Mouse (Mus musculus) embryonic facial prominence, embryonic 10.5 days (tissue): ENCODE results near the gene Aloxe3. TPM values are rescaled to one million over a fixed set of nuclear protein-coding genes. Genes with fewer than 3 reads are reported as not detected.

Source experiments
- DNase-seq: peaks from one replicate; pipeline ENCODE4 v3.0.0-alpha.2; 2017; ENCODE audit warnings: low spot score
- H3K27ac ChIP-seq: fragments of 300-500 bp; sonication (generic); replicated peaks from 2 replicates; pipeline ENCODE4 v1.5.1; 2016; ENCODE audit warnings: mild to moderate bottlenecking
- H3K27me3 ChIP-seq: fragments of 300-500 bp; sonication (generic); replicated peaks from 2 replicates; pipeline ENCODE4 v1.6.1; 2016; ENCODE audit warnings: low read depth, mild to moderate bottlenecking; ENCODE audit not compliant: poor library complexity, severe bottlenecking
- H3K36me3 ChIP-seq: fragments of 300-500 bp; sonication (generic); replicated peaks from 2 replicates; pipeline ENCODE4 v1.6.1; 2016; ENCODE audit warnings: mild to moderate bottlenecking, moderate library complexity
- H3K4me1 ChIP-seq: fragments of 300-500 bp; sonication (generic); 2 replicates; pipeline ENCODE4 v1.6.1; 2016
- H3K4me3 ChIP-seq: fragments of 300-500 bp; sonication (generic); 2 replicates; pipeline ENCODE4 v1.5.1; 2016; ENCODE audit warnings: mild to moderate bottlenecking, moderate library complexity
- H3K9me3 ChIP-seq: fragments of 300-500 bp; sonication (generic); 2 replicates; pipeline ENCODE4 v1.6.1; 2016; ENCODE audit warnings: mild to moderate bottlenecking
- WGBS: fragments of 180-500 bp; shearing (Covaris S2); methylation state at CpG from one replicate; pipeline ENCODE4 v1.1.7; 2016; 5-methylcytosine and 5-hydroxymethylcytosine counted together
- polyA plus RNA-seq: library from polyadenylated mRNA; unstranded; fragments of >200 nt; fragmentation: Nextera tagmentation; extraction: Ambion mirVana; gene quantifications from 2 replicates; pipeline ENCODE4 v1.2.1, GENCODE M21; 2016

The Aloxe3 gene
- polyA plus RNA-seq, 1 experiment from 2014 or later, result 0.19 TPM

DNA sequence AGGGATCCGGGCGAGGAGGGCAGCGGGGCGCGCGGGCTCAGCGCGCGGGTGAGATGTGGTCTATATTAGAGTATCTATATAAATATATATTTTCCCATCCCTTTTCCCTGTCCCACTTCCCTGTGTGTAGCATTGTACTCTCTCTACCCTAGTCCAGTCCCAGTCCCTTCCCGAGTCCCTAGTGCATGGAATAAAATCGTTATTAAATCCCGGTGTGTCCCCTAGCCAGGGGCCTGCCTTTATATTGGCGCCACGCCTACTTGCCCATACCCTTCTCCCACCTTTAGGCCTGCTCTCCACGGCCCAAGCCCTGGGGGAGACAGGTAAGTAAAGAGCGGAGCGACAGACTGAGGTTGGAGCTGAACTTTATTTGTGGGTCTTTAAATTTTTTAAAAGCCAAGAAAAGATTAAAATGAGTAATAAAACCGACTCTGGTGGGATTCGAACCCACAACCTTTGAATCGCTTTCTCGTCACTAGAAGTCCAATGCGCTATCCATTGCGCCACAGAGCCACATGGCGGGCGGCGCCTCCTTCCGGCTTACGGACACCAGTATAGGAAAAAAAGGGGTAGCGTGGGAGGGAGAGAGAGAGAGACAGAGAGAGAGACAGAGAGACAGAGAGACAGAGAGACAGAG, 2.5 kb upstream of the Aloxe3 start:
- H3K4me3 ChIP-seq, result peak overlapping the region; percentile 74
- DNase-seq, result peak; percentile 94
- WGBS, result under 1% methylated on average over 29 of the region's 29 CpGs
- peaks cover 46% of the 10 kb centered on the region for H3K27me3 ChIP-seq
- H3K36me3 ChIP-seq, result no peaks in the 10 kb centered on the region
- peak overlapping the region; percentile 82 for H3K27ac ChIP-seq
- peaks cover 62% of the 10 kb centered on the region for H3K4me1 ChIP-seq
- H3K9me3 ChIP-seq, result no peaks in the 10 kb centered on the region

DNA sequence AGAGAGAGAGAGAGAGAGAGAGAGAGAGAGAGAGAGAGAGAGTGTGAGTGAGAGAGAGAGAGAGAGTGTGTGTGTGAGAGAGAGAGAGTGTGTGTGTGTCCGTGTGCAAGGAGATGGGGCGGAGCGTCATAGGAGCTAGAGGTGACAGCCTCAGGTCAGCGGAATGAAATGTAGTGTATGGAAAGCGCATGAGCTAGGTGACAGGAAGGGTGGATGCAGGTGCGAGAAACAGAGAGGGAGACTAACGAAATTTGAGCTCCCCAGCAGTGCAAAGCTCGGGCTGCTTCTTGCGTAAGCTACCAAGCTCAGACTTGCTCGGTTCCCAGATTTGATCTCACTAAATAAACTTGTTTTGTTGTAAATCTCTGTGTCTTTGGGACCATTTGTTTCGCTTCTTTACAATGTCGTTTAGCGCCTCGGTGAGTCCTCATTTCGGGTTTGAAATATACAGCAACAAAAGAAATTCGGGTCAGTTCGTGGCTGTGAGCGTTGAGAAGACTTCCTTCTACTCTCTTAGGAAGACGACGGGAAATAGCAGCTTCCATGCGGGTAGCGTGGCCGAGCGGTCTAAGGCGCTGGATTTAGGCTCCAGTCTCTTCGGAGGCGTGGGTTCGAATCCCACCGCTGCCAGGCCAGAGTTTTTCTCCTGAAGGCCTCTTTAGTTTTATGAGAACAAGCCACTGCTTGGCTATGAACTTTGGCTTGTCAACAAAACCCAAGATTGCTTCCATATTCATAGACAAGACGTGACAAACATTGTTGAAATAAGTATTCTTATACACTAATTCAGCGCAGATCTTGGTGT, 1.8 kb upstream of the Aloxe3 start:
- no peaks in the 10 kb centered on the region for H3K9me3 ChIP-seq
- peaks cover 60% of the 10 kb centered on the region for H3K4me1 ChIP-seq
- H3K27ac ChIP-seq, result peak overlapping the region; percentile 63
- WGBS, result under 1% methylated on average over 31 of the region's 31 CpGs
- H3K36me3 ChIP-seq, result no peaks in the 10 kb centered on the region
- peak; percentile 94 for DNase-seq
- H3K27me3 ChIP-seq, result peaks cover 49% of the 10 kb centered on the region
- H3K4me3 ChIP-seq, result peak overlapping the region; percentile 74

DNA sequence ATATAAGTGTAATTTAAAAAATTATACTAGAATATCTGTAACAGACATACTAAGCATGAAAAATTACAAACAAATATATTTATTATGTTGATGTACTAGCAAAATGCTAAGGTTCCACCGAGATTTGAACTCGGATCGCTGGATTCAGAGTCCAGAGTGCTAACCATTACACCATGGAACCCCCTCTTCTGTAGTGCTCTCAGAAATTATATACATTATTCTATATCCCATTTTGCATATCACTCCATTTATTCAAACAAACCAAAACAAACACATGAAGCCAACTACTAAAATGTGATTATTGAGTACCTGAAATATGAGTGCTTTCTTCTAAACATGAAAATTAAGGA, 1.2 kb upstream of the Aloxe3 start:
- Histone ChIP-seq H3K4me1 (peaks cover 54% of the 10 kb centered on the region), H3K9me3 (no peaks in the 10 kb centered on the region), H3K27ac (no peak overlapping the region), H3K27me3 (peaks cover 52% of the 10 kb centered on the region), H3K4me3 (peak overlapping the region; percentile 74), H3K36me3 (no peaks in the 10 kb centered on the region)
- under 1% methylated on average over 3 of the region's 3 CpGs for WGBS
- DNase-seq, result peak; percentile 60

DNA sequence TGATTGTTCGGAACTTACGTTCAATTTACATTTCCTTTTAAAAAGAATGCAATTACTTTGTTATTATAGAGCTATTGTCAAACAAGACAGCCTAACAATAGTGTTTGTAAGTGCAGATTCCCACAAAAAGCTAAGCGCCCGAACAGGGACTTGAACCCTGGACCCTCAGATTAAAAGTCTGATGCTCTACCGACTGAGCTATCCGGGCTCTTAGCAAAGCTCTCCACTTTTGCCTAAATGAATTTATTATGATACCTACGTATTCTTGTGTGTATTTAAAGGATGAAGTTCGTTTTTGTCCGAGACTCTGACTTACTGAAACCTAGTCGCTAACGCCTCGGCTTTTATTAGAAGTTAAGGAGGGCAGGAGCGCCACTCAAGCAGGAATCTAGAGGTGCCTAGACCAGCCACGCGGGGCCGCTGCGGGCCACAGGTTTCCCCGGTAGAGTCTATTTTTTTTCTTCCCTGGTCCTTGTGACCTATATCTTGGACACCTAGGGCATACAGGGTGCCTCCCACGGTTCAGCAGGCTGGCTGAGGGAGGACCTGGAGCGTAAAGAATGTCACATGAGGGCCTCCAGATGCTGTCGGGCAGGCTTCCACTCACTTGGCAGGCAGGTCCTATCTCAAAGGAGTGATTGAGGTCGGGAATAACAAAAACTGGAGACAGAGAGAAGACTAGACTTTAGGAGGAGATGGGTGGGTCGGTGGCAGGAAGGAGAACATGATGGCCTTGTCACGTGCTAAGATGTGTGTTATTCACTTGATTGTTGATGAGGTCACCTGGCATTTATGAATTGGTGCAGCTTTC, 450 bp upstream of the Aloxe3 start:
- Histone ChIP-seq H3K27ac (peak overlapping the region; percentile 54; the same call in 1 of the 2 replicates), H3K27me3 (peaks cover 47% of the 10 kb centered on the region), H3K36me3 (no peaks in the 10 kb centered on the region), H3K4me1 (peaks cover 46% of the 10 kb centered on the region), H3K4me3 (peak overlapping the region; percentile 74), H3K9me3 (no peaks in the 10 kb centered on the region)
- WGBS, result under 1% methylated on average over 24 of the region's 24 CpGs
- peak; percentile 86 for DNase-seq

DNA sequence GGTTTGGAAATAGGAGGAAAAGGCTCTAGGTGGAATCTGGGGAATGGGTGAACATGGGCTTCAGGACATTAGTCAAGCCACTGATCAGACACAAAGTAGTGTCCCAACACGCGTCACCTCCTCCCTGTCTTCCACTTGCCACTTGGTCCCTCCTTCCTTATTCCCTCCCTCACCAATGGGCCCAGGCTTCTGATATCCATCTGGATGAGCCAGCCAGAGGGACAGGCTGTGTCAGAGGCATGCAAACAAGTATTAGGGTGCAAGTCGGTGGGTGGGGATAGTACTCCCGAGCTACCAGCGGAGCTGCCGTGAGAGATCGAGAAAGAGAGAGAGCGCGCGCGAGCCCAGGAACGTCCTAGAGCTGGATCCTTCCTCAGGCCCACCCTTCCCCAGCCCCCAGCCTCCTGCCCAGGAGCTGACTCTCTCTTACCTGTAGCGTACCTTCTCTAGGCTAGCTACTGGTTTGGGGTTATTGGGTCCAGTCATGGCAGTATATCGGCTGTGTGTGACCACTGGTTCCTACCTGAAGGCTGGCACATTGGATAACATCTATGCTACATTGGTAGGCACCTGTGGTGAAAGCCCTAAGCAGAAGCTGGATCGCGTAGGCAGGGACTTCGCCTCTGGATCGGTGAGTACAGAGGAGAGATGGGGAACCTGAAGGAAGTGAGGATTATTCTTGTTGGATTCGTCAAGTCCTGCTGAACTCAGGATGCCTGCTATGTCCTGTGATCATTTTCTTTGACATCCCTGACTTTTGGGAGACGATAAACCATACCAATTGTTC, 416 bp downstream of the Aloxe3 start:
- DNase-seq, result peak; percentile 42
- H3K4me1 ChIP-seq, result peaks cover 38% of the 10 kb centered on the region
- peak overlapping the region; percentile 74 for H3K4me3 ChIP-seq
- H3K27ac ChIP-seq, result no peak overlapping the region
- peaks cover 38% of the 10 kb centered on the region for H3K27me3 ChIP-seq
- H3K36me3 ChIP-seq, result no peaks in the 10 kb centered on the region
- 10% methylated on average over 20 of the region's 20 CpGs for WGBS
- H3K9me3 ChIP-seq, result no peaks in the 10 kb centered on the region

DNA sequence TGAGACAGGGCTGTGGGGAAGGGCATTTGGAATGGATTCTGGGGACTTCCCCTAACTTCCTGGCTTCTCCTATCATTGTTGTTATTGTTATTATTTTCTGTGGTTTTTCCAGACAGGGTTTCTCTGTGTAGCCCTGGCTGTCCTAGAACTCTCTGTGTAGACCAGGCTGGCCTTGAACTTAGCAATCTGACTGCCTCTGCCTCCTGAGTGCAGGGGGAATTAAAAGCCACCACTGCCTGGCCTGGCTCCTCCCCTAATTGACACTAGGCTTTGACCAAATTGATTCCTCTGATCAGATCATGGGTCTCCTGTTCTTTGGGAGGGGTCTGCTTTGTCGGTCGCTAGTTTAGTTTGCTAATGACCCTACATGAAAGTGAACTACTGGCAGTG, 1.0 kb downstream of the Aloxe3 start:
- H3K9me3 ChIP-seq, result no peaks in the 10 kb centered on the region
- H3K27ac ChIP-seq, result no peak overlapping the region
- peaks cover 34% of the 10 kb centered on the region for H3K27me3 ChIP-seq
- peak overlapping the region; percentile 74; the same call in 1 of the 2 replicates for H3K4me3 ChIP-seq
- peaks cover 32% of the 10 kb centered on the region for H3K4me1 ChIP-seq
- H3K36me3 ChIP-seq, result no peaks in the 10 kb centered on the region
- no peak for DNase-seq
- 53% methylated on average over 2 of the region's 2 CpGs for WGBS

DNA sequence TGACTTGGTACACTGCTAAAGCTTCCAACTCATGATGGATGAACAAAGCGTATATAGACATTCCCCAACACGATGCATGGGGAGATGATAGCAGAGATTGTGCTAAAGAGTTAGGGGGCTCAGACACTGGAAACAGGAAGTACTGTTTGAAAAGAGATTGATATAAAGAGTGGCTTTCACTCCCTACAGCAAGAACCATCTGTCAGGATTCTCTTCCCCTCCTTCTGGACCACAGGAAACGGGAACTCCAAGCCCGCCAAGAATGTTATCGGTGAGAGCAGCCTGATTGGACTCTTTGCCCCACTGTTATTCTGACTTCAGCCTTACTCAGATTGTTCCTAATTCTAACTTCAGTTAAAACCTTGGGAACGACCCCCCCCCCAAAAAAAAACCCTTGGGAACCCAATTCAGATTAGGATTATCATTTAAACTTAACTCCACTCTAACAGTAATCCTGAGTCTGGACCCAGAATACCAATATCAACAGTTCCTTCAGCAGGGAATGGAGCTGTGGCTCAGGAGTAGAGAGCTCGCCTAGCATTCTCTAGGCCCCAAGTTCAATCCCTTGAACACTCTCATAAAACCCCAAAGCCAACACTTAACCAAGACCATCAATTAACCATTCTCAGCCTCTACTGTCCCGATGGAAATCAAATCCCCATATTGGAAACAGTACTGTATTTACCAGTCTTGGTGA, 2.9 kb downstream of the Aloxe3 start:
- no peak for DNase-seq
- Histone ChIP-seq H3K27ac (no peak overlapping the region), H3K4me1 (peaks cover 21% of the 10 kb centered on the region), H3K9me3 (no peaks in the 10 kb centered on the region), H3K4me3 (no peak overlapping the region), H3K36me3 (no peaks in the 10 kb centered on the region), H3K27me3 (peaks cover 44% of the 10 kb centered on the region)
- 75% methylated on average over 8 of the region's 8 CpGs for WGBS

DNA sequence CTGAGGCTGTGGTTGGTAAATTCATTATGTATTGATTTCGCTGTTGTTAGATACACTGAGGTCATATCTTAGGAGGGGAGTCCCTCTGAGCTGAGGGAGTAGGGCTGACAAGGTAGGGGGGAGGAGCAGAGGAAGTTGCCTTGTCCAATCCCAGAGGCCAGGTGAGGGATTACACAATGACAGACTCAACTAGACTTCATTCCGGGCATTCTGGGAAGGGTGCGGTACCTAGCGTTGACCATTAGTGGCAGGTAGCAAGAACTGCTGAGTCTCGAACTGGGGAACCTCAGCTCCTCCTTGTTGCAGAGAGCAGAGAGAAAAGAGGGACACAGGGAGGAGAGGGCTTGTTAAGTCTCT, 7.8 kb downstream of the Aloxe3 start:
- H3K27me3 ChIP-seq, result peaks cover 26% of the 10 kb centered on the region
- H3K36me3 ChIP-seq, result no peaks in the 10 kb centered on the region
- no peak overlapping the region; the same call in 1 of the 2 replicates for H3K27ac ChIP-seq
- no peaks in the 10 kb centered on the region for H3K9me3 ChIP-seq
- 13% methylated on average over 5 of the region's 5 CpGs for WGBS
- DNase-seq, result no peak
- H3K4me1 ChIP-seq, result peaks cover 18% of the 10 kb centered on the region
- peak overlapping the region; percentile 59 for H3K4me3 ChIP-seq

DNA sequence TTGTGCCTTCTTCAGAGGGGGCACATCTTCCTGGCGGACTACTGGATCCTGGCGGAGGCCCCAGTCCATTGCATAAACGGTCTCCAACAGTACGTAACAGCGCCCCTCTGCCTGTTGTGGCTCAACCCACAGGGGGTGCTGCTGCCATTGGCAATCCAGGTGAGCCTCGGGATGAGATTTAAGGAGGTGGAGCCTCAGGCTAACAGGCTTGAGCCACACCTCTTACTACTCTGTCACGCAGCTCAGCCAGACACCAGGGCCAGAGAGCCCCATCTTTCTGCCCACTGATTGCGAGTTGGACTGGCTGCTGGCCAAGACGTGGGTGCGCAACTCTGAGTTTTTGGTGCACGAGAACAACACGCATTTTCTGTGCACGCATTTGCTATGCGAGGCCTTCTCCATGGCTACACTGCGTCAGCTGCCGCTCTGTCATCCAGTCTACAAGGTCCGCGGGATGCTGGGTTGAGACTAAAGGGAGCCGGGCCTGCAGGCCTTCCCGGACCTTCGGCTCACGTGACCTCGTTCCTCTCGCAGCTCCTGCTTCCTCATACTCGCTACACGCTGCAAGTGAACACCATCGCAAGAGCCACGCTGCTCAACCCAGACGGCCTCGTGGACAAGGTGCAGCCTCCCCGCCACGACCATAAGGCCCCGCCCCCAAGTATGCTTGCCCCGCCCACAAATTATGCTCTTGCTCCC, 8.4 kb downstream of the Aloxe3 start:
- Histone ChIP-seq H3K27ac (peak overlapping the region; percentile 22), H3K36me3 (no peaks in the 10 kb centered on the region), H3K27me3 (peaks cover 26% of the 10 kb centered on the region), H3K9me3 (no peaks in the 10 kb centered on the region), H3K4me1 (peaks cover 18% of the 10 kb centered on the region), H3K4me3 (peak overlapping the region; percentile 59)
- WGBS, result 1% methylated on average over 34 of the region's 34 CpGs
- peak; percentile 70 for DNase-seq

DNA sequence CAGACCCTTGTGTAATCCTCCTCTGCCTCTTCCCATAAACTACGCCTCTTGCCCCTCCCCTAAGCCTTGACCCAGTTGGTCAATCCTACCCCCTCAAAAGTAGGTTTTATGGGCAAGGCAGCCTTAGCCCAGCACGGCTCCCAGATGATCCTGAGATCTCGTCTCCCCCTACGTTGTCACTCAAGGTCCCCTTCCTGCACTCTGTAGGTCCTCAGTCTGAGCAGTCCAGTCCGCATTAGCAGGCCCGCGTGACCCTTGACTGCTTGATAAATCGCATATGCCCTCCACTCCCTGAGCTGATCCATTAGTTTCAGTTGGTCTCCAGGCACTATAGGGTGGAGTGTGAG, 8.9 kb downstream of the Aloxe3 start:
- Histone ChIP-seq H3K4me3 (peak overlapping the region; percentile 59), H3K4me1 (peaks cover 18% of the 10 kb centered on the region), H3K36me3 (no peaks in the 10 kb centered on the region), H3K27ac (peak overlapping the region; percentile 22), H3K9me3 (no peaks in the 10 kb centered on the region), H3K27me3 (peaks cover 23% of the 10 kb centered on the region)
- DNase-seq, result no peak
- 32% methylated on average over 8 of the region's 8 CpGs for WGBS

DNA sequence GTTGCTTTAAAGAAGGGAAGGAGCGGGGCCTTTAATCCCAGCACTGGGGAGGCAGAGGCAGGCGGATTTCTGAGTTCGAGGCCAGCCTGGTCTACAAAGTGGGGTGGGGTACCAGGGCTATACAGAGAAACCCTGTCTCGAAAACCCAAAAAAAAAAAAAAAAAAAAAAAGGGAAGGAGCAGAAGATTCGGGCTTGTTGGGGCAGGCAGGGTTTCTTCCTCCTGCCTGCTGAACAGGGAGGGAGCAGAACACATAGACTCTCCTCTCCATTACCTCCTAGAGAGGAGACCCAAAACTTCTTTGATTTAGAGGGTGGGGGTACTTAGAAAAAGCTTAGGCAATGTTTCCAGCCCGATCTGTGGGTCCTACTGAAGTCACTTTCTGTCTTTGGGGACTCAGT, 9.7 kb downstream of the Aloxe3 start:
- Histone ChIP-seq H3K4me1 (peaks cover 18% of the 10 kb centered on the region), H3K36me3 (no peaks in the 10 kb centered on the region), H3K27me3 (peaks cover 23% of the 10 kb centered on the region), H3K4me3 (no peak overlapping the region), H3K27ac (no peak overlapping the region), H3K9me3 (no peaks in the 10 kb centered on the region)
- 85% methylated on average over 6 of the region's 6 CpGs for whole genome bisulfite sequencing
- no peak for DNase-seq
